Mouse (Mus musculus): Measurements from ENCODE around the gene Neurl3. TPM values are rescaled to one million over a fixed set of nuclear protein-coding genes. Genes with fewer than 3 reads are reported as not detected.

The Neurl3 gene
- polyA plus RNA-seq, 1 experiment from 2014 or later, result 1.1 TPM

- WGBS, result 90% methylated on average over 8 of the region's 8 CpGs
- H3K36me3 ChIP-seq (replicated peaks), result no peaks in the 10 kb centered on the region
- no peak overlapping the region for H3K9ac ChIP-seq
- H3K4me3 ChIP-seq, result no peak overlapping the region
- H3K9me3 ChIP-seq, result no peaks in the 10 kb centered on the region
- no peak for ATAC-seq (replicated peaks)
- no peaks in the 10 kb centered on the region for H3K4me1 ChIP-seq
- H3K4me2 ChIP-seq, result no peak overlapping the region
- no peak overlapping the region for H3K27ac ChIP-seq
- H3K27me3 ChIP-seq (replicated peaks), result peaks cover 3% of the 10 kb centered on the region; the same call in 1 of the 2 replicates
Observed at GRCm38 (mm10) chr1:36293470-36293869, 19.0 kb upstream of the Neurl3 start.

- no peaks in the 10 kb centered on the region for H3K27me3 ChIP-seq (replicated peaks)
- no peaks in the 10 kb centered on the region for H3K4me1 ChIP-seq
- H3K9ac ChIP-seq, result no peak overlapping the region
- H3K4me2 ChIP-seq, result no peak overlapping the region
- H3K27ac ChIP-seq, result no peak overlapping the region
- no peak overlapping the region for H3K4me3 ChIP-seq
- ATAC-seq (replicated peaks), result no peak
- WGBS, result 90% methylated on average over 6 of the region's 6 CpGs
- no peaks in the 10 kb centered on the region for H3K9me3 ChIP-seq
- no peaks in the 10 kb centered on the region for H3K36me3 ChIP-seq (replicated peaks)
Observed at GRCm38 (mm10) chr1:36281849-36282248, 7.4 kb upstream of the Neurl3 start.

GRCm38 (mm10) chr1:36280938-36281337 is 6.5 kb upstream of the Neurl3 start:
- no peaks in the 10 kb centered on the region for H3K36me3 ChIP-seq (replicated peaks)
- no peak for ATAC-seq (replicated peaks)
- H3K27ac ChIP-seq, result no peak overlapping the region
- H3K27me3 ChIP-seq (replicated peaks), result no peaks in the 10 kb centered on the region
- H3K9me3 ChIP-seq, result no peaks in the 10 kb centered on the region
- no peak overlapping the region for H3K4me3 ChIP-seq
- H3K9ac ChIP-seq, result no peak overlapping the region
- WGBS, result 85% methylated on average over 3 of the region's 3 CpGs
- H3K4me2 ChIP-seq, result no peak overlapping the region
- no peaks in the 10 kb centered on the region for H3K4me1 ChIP-seq

GRCm38 (mm10) chr1:36279202-36279601 is 4.7 kb upstream of the Neurl3 start:
- Histone ChIP-seq H3K27ac (no peak overlapping the region), H3K9me3 (no peaks in the 10 kb centered on the region), H3K27me3 (replicated peaks) (no peaks in the 10 kb centered on the region), H3K36me3 (replicated peaks) (no peaks in the 10 kb centered on the region), H3K4me3 (no peak overlapping the region), H3K4me1 (no peaks in the 10 kb centered on the region), H3K9ac (no peak overlapping the region), H3K4me2 (no peak overlapping the region)
- ATAC-seq (replicated peaks), result no peak
- 20% methylated on average over 3 of the region's 3 CpGs for WGBS

- H3K9me3 ChIP-seq, result no peaks in the 10 kb centered on the region
- 19% methylated on average over 7 of the region's 7 CpGs for WGBS
- ATAC-seq (replicated peaks), result no peak
Observed at GRCm38 (mm10) chr1:36277267-36278060, 3.0 kb upstream of the Neurl3 start.

GRCm38 (mm10) chr1:36275635-36276389 is 1.3 kb upstream of the Neurl3 start:
- Histone ChIP-seq H3K4me2 (no peak overlapping the region), H3K9ac (no peak overlapping the region), H3K4me3 (no peak overlapping the region), H3K27ac (no peak overlapping the region), H3K4me1 (no peaks in the 10 kb centered on the region), H3K27me3 (replicated peaks) (0 out of 2 replicates have a peak, but pooled peaks cover 2% of the 10 kb centered on the region), H3K9me3 (no peaks in the 10 kb centered on the region), H3K36me3 (replicated peaks) (no peaks in the 10 kb centered on the region)
- WGBS, result 66% methylated on average over 13 of the region's 13 CpGs
- no peak for ATAC-seq (replicated peaks)

More at GRCm38 (mm10) chr1:36277267-36278060, 3.0 kb upstream of the Neurl3 start:
- H3K4me3 ChIP-seq, result no peak overlapping the region
- no peaks in the 10 kb centered on the region for H3K4me1 ChIP-seq
- H3K9ac ChIP-seq, result no peak overlapping the region
- H3K36me3 ChIP-seq (replicated peaks), result no peaks in the 10 kb centered on the region
- H3K4me2 ChIP-seq, result no peak overlapping the region
- no peaks in the 10 kb centered on the region for H3K27me3 ChIP-seq (replicated peaks)
- no peak overlapping the region for H3K27ac ChIP-seq

- H3K36me3 ChIP-seq (replicated peaks), result no peaks in the 10 kb centered on the region
- H3K9me3 ChIP-seq, result no peaks in the 10 kb centered on the region
- 40% methylated on average over 9 of the region's 9 CpGs for WGBS
- ATAC-seq (replicated peaks), result no peak
- no peaks in the 10 kb centered on the region for H3K4me1 ChIP-seq
- no peak overlapping the region for H3K4me3 ChIP-seq
- no peak overlapping the region for H3K9ac ChIP-seq
- no peak overlapping the region for H3K4me2 ChIP-seq
- H3K27ac ChIP-seq, result no peak overlapping the region
- H3K27me3 ChIP-seq (replicated peaks), result peaks cover 8% of the 10 kb centered on the region
Observed at GRCm38 (mm10) chr1:36273288-36273687, 1.2 kb downstream of the Neurl3 start.

- Histone ChIP-seq H3K9ac (no peak overlapping the region), H3K4me3 (no peak overlapping the region), H3K27ac (no peak overlapping the region), H3K27me3 (replicated peaks) (peaks cover 8% of the 10 kb centered on the region), H3K9me3 (no peaks in the 10 kb centered on the region), H3K4me2 (no peak overlapping the region), H3K36me3 (replicated peaks) (no peaks in the 10 kb centered on the region), H3K4me1 (no peaks in the 10 kb centered on the region)
- WGBS, result 78% methylated on average over 5 of the region's 5 CpGs
- no peak; the same call in 1 of the 2 replicates for ATAC-seq (replicated peaks)
Observed at GRCm38 (mm10) chr1:36272546-36272945, 1.9 kb downstream of the Neurl3 start.

- ATAC-seq (replicated peaks), result no peak
- 75% methylated on average over 8 of the region's 8 CpGs for WGBS
Observed at GRCm38 (mm10) chr1:36271516-36272230, 2.8 kb downstream of the Neurl3 start.

GRCm38 (mm10) chr1:36270666-36271065 is 3.8 kb downstream of the Neurl3 start:
- no peak overlapping the region for H3K27ac ChIP-seq
- no peak overlapping the region for H3K9ac ChIP-seq
- no peak for ATAC-seq (replicated peaks)
- no peaks in the 10 kb centered on the region for H3K36me3 ChIP-seq (replicated peaks)
- WGBS, result 49% methylated on average over 3 of the region's 3 CpGs
- H3K27me3 ChIP-seq (replicated peaks), result peaks cover 8% of the 10 kb centered on the region
- no peak overlapping the region for H3K4me2 ChIP-seq
- no peaks in the 10 kb centered on the region for H3K4me1 ChIP-seq
- H3K9me3 ChIP-seq, result no peaks in the 10 kb centered on the region
- H3K4me3 ChIP-seq, result no peak overlapping the region

More at GRCm38 (mm10) chr1:36271516-36272230, 2.8 kb downstream of the Neurl3 start:
- Histone ChIP-seq H3K9ac (no peak overlapping the region), H3K27me3 (replicated peaks) (peaks cover 8% of the 10 kb centered on the region), H3K4me3 (no peak overlapping the region), H3K27ac (no peak overlapping the region), H3K9me3 (no peaks in the 10 kb centered on the region), H3K36me3 (replicated peaks) (no peaks in the 10 kb centered on the region), H3K4me2 (no peak overlapping the region), H3K4me1 (no peaks in the 10 kb centered on the region)

- ATAC-seq (replicated peaks), result 0 out of 2 replicates have a peak, but pooled peaks have one; percentile 42
- Histone ChIP-seq H3K27me3 (replicated peaks) (peaks cover 8% of the 10 kb centered on the region), H3K4me3 (peak overlapping the region; percentile 24), H3K27ac (no peak overlapping the region), H3K9ac (no peak overlapping the region), H3K4me2 (peak overlapping the region; percentile 39), H3K4me1 (no peaks in the 10 kb centered on the region), H3K9me3 (no peaks in the 10 kb centered on the region), H3K36me3 (replicated peaks) (no peaks in the 10 kb centered on the region)
- whole genome bisulfite sequencing, result 41% methylated on average over 54 of the region's 54 CpGs
Observed at GRCm38 (mm10) chr1:36269121-36269795, 5.2 kb downstream of the Neurl3 start.

GRCm38 (mm10) chr1:36267595-36267994 is 6.9 kb downstream of the Neurl3 start:
- peaks cover 8% of the 10 kb centered on the region for H3K27me3 ChIP-seq (replicated peaks)
- no peak overlapping the region for H3K4me3 ChIP-seq
- no peak overlapping the region for H3K9ac ChIP-seq
- 95% methylated on average over 3 of the region's 3 CpGs for WGBS
- no peak for ATAC-seq (replicated peaks)
- no peaks in the 10 kb centered on the region for H3K36me3 ChIP-seq (replicated peaks)
- H3K4me1 ChIP-seq, result no peaks in the 10 kb centered on the region
- H3K9me3 ChIP-seq, result no peaks in the 10 kb centered on the region
- H3K4me2 ChIP-seq, result no peak overlapping the region
- no peak overlapping the region for H3K27ac ChIP-seq

Measured in midbrain, embryonic 15.5 days (tissue).